Mouse (Mus musculus) left cerebral cortex, postnatal 14 days (tissue): Measurements from ENCODE around the gene Fancc. TPM values are rescaled to one million over a fixed set of nuclear protein-coding genes. Genes with fewer than 3 reads are reported as not detected.

ENCODE experiments used
- DNase-seq, 2 experiments: peaks; one replicate each; pipeline ENCODE4 v3.0.0; 2021 to 2022; ENCODE audit warnings: low spot score in 2 of 2, mixed read lengths in 1 of 2
- intact Hi-C: fragments of 180-260 bp; cut with DNase I; formaldehyde crosslinking; loops from one replicate; pipeline ENCODE4 v1.15.1; 2025
- long read RNA-seq, 2 experiments: library from polyadenylated mRNA; stranded (forward); transcript quantifications; one replicate each; pipeline ENCODE4 v2.0.0; 2021
- total RNA-seq, 2 experiments: library from RNA; stranded (reverse); gene quantifications; 2 replicates each; pipeline ENCODE4 v1.2.3; 2021

Fancc gene
- 1 to 10 TPM; 5.4 to 5.6 TPM for total RNA-seq
- long read RNA-seq, experiment 1, partial matches to known transcripts: 0 of 4 reads
- long read RNA-seq, experiment 1, other reads (novel, unspliced or antisense): 4 of 4 reads
- long read RNA-seq, experiment 2, partial matches to known transcripts: 0 of 3 reads
- long read RNA-seq, experiment 2, other reads (novel, unspliced or antisense): 2 of 3 reads

DNA sequence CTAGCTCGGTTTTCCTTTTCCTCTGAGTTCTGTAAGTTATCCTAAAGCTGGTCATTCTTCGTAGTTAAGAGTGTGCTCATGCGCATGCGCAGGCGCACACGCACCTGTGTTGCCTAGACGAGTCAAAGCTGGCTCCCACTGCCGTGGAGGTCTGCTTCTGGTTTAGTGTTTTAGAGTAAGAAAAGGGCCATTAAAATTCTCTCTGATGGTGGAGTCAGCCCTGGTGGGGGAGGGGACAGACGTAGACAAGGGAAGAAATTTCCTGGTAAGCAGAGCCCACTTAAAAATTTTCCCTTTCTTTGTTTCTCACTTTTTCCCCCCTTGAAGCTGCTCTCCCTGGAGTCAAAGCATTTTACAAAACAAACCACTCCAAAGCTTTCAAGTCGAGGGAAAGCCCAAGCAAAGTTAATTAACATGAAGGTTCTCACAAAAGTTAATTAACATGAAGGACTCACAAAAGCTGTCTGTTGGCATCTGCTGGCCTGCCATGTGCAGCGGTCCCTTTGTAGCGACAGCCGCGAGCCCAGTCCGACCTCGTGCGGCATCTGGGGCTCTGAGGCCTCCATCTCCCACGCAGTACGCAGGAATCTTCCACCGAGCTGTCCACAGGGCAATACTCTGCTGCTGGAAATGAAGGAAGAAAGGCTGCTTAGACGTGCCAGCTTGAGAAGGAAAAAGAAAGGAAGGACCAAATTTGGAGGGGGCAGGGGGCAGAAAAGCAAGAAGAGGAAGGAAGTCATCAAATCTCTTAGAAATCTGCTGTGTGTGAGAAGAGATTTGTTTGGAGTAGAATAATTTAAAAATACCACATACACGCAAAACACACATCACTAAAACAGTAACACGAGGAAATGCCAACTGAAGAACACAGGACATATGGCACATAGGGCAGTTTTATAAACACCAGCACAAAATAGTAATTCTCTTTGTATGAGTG lies at the start of gene Fancc:
Gene Fancc, minus strand, starts transcription at position 633 of the 937 bp plus-strand sequence.
- intact Hi-C loops: no loop called here

DNA sequence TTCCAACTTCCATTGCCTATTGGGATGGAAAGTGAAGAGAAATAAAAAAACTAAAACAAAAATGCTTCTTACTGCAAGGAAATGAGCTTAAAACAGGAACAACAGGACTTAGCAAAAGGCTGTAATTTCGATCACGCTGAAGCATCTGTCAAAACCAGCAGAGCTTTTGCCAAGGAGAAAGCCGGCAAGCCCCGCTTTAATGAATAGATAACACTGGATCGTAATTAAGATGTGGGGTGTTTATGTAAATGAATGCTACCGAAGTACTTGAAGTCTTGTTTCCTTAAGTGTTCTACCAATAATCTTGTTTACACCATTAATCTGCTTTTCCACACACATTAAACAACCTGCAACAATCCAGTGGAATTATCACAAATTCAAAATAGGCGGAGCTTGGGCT lies 48.2 kb upstream of the Fancc start:
- intact Hi-C loops: no loop called here
- no peak for DNase-seq

More for the DNA sequence above, at the start of gene Fancc:
- DNase-seq: peak in 1 of 2 experiments; percentile 30

DNA sequence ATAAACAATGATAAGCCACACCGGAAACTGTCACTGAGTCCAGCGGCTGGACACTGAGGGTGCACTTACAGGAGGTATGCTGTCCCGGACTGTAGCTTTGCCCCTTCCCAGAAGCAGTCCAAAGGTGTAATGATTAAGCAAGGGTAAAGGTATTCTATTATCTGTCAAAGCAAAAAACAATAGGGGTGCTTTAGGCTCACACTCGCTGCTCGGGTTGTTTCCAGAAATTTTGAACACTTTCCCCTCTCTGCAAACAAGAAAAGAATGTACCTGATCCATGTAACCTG lies 47.8 kb upstream of the Fancc start:
- DNase-seq: no peak
- intact Hi-C loops: no loop called here

DNA sequence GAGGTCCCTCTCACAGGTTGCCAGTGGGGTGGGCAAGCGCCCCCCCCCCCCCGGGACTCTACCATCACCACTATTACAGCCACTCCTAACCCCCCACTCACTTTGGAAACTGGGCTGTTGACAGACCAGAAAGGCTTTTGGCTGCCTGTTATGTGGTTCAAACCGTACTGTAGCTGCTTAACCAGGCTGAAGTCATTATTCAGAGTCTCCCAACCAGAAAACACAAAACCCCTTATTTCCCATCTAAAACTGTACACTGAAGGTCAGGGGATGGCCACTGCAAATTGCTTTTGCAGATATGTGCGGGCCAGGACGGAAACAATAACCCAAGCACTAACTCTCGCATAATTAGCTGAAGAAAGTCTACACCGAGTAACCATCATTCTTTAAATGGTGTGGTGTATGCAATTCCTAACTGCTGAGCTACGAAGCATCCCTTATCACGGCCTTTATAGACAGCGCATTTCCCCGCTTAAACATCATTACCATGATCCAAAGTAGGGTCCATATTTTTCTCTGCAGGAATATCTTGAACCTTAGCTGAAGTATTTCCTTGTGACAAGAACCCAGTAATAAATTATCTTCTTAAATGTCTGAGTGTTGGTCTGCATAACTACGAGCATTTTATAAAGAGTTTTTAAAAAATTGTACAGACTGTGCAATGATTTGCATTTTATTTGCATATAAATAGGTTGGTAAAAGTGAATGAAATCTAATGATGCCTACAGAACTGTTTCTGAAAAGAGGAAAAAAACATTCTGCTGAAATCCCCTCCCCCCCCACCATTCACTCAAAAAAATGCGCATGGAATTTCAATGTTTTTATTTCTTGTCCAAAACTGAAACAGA lies 47.3 kb upstream of the Fancc start:
- DNase-seq: no peak
- intact Hi-C loops: no loop called here

DNA sequence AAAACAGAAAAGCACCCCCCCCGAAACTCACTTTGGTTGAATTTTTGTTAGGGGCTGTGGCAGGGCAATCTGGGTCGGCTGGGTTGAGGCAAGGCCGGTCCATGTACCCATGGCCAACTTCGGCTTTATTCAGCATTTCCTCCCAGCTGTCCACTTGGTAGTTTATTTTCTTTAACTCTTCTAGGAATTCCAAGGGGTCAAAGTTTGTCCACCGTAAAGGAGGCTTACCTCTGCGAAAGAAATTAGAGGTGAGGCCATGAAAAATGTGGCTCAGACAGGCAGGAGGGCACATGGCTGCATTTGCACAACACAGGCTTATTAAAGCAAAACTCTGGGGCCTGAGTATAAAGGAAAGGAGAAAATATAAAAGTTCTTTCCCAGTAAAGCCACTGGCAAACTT lies 46.4 kb upstream of the Fancc start:
- intact Hi-C loops: no loop called here
- DNase-seq: no peak

DNA sequence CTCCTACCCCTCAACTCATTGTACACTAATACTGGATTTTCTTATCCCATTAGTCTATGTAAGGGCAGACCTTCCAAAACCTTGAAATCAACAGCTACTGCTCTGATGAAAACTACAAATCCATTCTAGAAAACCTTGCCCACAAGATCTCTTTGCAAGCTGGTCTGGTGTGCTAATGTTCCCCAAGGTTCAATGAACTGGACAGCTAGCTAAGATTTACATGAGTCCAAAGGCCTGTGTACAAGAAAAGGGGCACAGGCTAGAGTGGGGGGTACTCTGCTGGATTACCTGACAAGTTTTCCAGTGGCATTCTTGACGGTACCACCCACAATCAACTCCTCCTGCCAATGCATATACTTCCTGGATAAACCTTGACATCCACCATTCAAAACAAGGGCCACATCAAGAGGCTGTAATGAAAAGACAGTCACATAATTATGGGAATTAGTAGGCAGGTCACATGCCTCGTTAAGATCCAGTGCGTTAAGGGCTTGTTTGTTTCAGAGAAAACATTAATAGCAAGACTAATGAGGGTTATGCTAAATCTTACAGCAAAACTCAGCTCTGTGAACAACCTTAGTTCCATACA lies 45.8 kb upstream of the Fancc start:
- peak in 1 of 2 experiments; percentile 12 for DNase-seq
- intact Hi-C loops: no loop called here

DNA sequence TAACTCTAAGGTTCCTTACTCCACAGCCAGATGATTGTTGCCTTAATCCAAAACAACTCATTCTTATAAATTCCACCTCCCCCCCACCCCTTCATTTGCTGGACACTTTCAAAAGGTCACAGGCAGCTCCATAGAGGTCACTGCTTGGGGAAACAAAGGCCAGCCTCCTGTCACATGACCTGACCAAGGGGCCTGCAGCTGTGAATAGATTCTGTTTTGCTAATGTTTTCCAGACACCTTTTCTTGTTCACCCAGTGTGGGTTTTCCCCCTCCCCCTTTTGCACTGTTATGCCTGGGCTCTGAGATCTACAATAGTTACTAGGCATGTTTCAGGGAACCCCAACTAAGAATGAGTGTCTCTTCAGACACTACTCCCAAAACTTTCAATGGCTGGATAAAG lies 44.4 kb upstream of the Fancc start:
- no peak for DNase-seq
- intact Hi-C loops: no loop called here

DNA sequence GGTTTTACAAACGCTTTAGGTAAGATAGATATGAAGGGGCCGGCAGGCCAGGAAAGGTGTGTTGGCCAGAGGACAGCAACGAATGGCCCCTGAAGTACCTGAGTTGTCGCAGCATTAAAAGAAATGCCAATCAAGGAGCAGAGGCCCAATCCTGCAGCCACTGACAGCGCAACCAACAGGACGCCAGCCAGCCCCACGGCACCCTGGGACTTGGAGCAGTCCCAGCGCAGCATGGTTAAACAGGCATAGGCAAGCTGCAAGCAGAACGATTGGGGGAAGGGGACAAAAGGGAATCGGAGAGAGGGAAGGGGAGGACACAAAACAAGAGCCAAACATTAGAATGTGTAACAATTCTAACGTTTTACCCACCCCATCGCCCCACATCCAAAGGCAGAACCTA lies 43.5 kb upstream of the Fancc start:
- intact Hi-C loops: no loop called here
- no peak for DNase-seq

DNA sequence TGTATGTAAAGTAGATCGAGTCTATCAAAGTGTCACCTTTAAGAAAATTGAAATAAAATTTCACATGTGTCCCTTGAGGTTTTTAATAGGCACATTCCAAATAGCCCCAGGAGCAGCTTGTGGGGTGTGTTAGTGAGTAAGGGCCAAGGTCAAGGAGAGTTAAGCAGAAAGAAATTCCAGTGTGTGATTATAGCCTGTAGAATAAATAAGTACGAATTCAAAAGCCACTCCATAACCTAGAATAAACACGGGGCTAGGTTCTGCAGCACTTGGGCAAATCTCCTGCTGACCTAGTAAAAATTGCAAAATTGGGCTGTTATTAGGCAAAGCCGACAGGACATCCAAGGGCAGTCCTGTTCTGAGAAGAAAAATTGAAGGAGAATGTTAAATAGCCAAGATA lies 37.9 kb upstream of the Fancc start:
- intact Hi-C loops: no loop called here
- no peak for DNase-seq

DNA sequence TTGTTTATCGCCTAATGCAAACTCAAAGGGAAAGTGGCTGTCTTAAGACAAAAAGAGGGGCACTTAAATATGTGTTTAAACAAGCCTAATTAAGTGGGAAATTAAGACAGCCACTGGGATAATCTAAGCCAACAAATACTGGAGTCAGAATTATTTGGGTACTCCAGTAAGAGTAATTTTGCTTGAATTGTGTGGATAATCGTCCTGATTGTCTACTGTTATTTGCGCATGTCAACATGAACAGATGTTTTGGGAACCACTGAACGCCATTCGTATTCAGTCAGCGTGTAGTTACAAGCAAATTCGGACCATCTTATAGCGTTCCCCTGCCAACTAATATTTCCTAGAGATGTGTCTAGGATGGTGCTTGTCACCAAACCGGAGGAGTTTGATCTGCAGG lies 33.8 kb upstream of the Fancc start:
- DNase-seq: no peak
- intact Hi-C loops: no loop called here

DNA sequence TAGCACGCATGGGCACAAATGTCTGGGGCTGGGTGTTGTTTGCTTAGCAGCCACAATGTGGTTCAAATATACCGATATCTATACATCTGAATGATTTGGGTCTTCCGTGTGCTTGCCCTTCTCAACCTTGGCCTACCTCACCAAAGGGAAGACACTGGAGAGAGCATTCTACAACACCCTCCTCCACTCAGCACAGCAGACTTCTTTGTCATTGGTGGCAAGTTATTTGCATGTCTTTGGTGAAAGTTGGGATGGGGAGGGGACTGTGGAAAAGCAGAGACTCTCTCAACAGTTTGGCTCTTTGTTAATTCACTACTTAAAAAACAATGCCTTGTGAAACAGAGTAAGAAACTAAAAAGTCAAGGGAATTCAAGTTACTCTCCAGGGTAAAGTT lies 33.3 kb upstream of the Fancc start:
- intact Hi-C loops: no loop called here
- DNase-seq: no peak

DNA sequence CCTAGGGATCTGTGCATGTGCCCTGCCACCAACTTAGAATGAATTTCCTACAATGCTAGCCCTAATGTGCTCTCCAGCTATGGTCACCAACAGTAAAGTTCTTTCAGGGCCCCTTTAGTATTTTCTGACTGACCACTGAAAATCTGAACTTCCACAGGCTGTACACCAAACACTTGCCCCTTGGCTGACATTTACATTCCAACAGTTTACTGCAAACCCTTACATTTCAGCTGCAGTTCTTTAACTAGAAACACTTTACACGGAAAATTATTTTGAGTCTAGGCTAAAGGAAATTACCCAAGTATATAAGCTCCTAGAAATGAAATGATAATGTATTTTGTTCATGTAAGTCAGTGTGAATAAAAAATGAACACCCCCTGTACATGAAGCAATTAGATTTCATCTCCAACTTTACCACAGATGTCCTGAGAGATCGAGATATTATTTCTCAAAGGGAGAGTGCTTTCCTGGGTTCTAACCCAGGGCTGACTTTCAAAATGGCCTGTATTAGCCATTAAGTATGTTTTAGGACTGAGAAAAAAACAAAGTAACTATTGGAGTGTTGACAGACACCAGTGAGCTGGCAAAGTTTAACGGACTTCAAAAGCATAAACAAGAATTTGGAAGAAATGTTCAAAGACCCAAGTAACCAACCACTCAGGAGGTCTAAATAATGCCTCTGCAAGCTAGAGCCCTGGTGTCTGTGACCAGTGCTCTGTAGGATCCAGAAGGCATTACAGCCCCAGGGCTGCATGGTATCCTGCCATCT lies 32.7 kb upstream of the Fancc start:
- DNase-seq: no peak
- intact Hi-C loops: loop anchor here (5.0 kb wide), 1 partner anchor 33 kb away; no protein-coding TSS in a partner anchor

DNA sequence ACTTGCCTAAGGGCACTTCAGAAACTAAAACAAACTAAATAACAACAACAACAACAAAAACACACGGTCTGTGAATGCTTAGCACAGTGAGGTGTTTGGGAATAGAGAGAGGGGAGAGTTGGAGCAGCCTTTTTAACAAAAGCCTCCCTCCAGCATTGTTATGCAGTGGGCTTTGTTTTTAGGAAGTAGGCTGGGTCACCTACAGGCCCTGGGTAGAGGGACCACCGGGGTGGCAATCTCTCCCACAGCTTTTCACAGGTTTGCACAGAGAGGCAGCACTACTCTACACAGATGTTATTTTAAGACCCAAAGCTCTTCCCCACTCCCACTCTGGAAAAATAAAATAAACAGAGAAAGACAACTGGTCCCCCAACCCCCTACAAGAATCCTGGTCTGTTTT lies 31.8 kb upstream of the Fancc start:
- DNase-seq: no peak
- intact Hi-C loops: loop anchor here (5.0 kb wide), 1 partner anchor 33 kb away; no protein-coding TSS in a partner anchor

DNA sequence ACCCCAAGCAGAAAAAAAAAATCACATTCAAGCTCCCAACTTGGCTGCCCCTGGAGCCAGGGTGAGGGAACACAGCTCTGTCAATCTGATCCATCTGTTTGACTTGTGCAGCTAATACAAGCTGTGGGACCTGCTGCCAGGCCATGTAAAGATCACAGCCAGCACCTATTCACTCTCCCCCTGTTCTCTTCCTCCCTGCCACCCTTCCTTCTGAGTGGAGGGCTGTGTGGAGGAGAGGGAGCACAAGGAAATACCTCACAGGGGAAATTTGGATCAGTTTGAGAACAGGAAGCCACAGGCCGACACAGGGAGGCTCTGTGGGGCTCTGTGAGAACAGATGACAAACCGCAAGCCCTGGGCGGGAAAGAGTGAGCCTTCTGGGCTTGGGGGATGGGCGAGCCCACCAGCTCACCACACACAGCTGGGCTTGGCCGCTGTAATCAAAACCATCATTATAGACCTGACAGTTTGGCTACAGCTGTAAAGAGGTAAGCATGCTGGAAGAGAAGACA lies 31.1 kb upstream of the Fancc start:
- DNase-seq: no peak
- intact Hi-C loops: loop anchor here (5.0 kb wide), 1 partner anchor 34 kb away; no protein-coding TSS in a partner anchor

DNA sequence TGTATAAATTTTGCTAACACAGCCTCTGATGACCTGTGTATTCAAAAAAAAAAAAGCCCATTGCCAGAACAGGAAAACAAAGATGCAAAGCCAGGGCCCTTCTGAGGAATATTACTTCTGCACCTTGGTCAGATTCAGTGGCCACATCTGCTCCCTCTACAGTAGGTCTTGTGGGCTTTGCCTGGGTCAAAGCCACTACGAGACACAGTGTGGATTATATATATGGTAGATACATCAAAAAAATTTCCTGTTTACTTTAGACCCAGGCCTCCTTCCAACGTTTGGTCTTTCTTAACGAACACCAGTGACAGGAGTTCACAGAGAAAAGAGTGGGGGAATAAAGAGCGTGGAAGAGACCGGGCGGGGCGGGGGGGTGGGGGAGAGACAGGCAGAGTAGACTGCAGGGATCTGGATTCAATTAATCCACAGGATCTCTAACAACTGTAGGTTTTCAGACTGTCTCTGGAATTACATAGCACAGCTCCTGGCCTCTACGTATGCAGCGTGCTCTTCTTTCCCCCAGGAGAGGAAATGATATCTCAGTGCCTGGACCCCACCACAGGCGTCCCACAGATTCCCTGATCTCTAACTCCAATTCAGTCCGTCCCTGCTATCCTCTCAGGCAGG lies 28.6 kb upstream of the Fancc start:
- no peak for DNase-seq
- intact Hi-C loops: loop anchor here (5.0 kb wide), 1 partner anchor 37 kb away; no protein-coding TSS in a partner anchor

DNA sequence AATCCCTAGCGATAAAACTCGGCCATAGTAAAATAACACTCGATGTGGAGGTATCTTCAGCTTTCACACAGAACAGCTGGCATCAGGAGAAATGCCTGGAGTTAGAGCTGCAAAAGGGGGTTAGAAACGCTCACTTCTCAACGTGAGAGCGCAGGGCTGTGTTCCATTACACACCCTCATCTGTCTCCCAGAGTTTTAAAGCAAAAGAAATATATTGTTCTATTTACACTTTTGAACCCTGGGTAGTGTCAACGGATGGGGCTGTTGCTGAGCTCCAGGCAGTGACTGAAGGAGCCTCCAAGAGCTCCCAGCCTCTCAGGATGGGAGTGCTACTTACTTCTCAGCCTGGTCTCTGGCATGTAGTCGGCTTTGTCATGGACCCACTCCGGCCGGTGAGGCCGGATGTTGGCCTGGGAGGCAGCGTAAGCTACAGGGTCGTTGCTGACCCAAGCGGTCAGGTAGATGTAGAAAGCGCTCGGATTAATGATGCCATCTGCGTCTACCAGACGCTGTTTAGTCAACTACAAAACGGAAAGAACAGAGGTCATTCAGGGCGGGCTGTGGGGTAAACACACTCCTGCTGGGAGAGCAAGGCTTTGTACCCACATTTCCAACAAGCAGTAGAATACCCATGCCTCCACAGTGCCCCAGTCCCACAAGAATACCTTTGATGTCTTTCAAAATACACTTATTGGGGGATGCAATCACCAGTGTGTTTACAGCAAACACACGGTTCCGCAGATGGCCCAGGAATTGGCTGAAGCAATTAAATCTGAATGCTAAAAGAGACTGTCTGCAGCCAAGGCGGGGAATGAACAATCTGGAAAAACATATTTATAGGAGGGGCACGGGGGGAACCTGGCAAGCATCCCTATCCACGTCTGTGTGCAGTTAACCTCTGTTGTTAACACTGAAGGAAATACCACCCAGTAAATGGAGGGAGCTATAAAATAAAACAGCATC lies 27.8 kb upstream of the Fancc start:
- intact Hi-C loops: loop anchor here (5.0 kb wide), 1 partner anchor 37 kb away; no protein-coding TSS in a partner anchor

DNA sequence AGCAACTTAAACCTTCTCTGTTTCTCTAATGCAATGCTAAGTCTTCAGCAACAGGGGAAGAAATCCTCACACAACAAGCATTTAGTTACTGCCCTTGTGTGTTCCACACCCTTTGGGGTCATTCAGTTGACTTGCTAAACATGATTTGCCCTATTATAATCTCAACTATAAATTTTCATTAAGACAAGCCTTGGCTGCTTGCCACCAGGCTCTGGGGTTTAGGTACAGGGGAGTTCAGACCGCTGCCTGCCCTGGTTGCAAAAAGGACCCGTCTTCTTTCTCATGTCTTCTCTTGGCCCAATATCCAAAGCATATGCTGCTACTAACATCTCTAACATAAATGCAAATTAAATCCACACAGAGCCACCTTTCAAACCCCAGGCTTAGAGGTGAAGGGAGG lies 27.0 kb upstream of the Fancc start:
- no peak for DNase-seq
- intact Hi-C loops: no loop called here

More for the DNA sequence above, 27.8 kb upstream of the Fancc start:
- DNase-seq: no peak
